Mouse (Mus musculus): ENCODE measurements around the gene Fam196b. TPM values are rescaled to one million over a fixed set of nuclear protein-coding genes. Genes with fewer than 3 reads are reported as not detected.

Gene Fam196b
- polyA plus RNA-seq, 1 experiment from 2014 or later = 1.4 TPM

DNA sequence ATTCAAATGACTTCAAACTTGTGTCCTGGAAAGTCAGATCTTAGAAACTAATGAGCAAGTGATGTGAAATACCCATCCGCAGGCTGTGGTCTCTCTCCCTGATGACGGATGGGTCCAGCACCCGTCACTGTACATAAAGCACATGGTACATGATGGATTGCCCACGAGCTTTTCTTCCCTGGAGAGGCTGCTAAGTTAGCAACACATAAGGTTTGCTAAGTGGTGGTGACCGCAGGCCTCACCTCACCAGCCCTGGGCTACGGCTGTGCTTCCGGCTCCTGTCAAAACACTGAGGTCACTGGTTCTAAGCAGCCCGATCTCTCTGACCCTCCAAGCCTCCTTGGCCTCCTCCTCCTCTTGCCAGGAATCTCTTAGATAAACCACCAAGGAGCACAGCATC is 91.7 kb downstream of the Fam196b start:
- Histone ChIP-seq H3K27ac (ENCODE audit: low read depth, low read length) (no peak overlapping the region), H3K4me2 (ENCODE audit: low read length) (no peak overlapping the region), H3K36me3 (ENCODE audit: control insufficient read depth, insufficient read depth, low read length) (no peaks in the 10 kb centered on the region), H3K4me3 (ENCODE audit: low read depth, low read length) (no peak overlapping the region), H3K9ac (ENCODE audit: low read length) (no peak overlapping the region), H3K9me3 (replicated peaks; ENCODE audit: control insufficient read depth, low read length) (no peaks in the 10 kb centered on the region), H3K4me1 (ENCODE audit: control insufficient read depth, insufficient read depth, low read length) (no peaks in the 10 kb centered on the region), H3K27me3 (replicated peaks; ENCODE audit: control insufficient read depth, insufficient read depth, low read length) (no peaks in the 10 kb centered on the region)
- ATAC-seq = no peak
- no peak for DNase-seq (ENCODE audit: low spot score)
- WGBS = 67% methylated on average over 8 of the region's 8 CpGs

DNA sequence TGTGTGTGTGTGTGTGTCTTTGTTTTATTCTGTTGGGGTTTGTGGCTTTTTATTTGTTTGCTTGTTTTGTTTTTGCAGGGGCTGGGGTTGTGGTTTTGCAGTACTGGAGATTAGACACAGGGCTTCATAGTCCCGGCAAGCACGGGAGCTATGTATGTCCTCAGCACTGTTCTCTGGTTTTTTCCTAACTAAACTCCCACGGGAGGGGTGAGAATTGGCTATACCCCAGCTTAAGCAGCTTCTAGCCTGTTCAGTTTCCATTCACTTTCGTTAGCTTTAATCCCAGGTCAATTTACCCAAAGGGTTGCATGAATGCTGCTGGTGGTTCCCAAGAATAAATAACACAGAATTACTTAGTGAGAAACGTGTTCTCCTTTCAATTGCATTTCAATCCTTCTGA is 92.2 kb downstream of the Fam196b start:
- no peak overlapping the region for H3K9ac ChIP-seq (ENCODE audit: low read length)
- H3K4me2 ChIP-seq (ENCODE audit: low read length) = no peak overlapping the region
- H3K4me3 ChIP-seq (ENCODE audit: low read depth, low read length) = no peak overlapping the region
- H3K4me1 ChIP-seq (ENCODE audit: control insufficient read depth, insufficient read depth, low read length) = no peaks in the 10 kb centered on the region
- 19% methylated on average over 5 of the region's 5 CpGs for whole genome bisulfite sequencing
- H3K27ac ChIP-seq (ENCODE audit: low read depth, low read length) = no peak overlapping the region
- no peaks in the 10 kb centered on the region for H3K9me3 ChIP-seq (replicated peaks; ENCODE audit: control insufficient read depth, low read length)
- DNase-seq (ENCODE audit: low spot score) (no peak), ATAC-seq (no peak)
- H3K27me3 ChIP-seq (replicated peaks; ENCODE audit: control insufficient read depth, insufficient read depth, low read length) = no peaks in the 10 kb centered on the region
- no peaks in the 10 kb centered on the region for H3K36me3 ChIP-seq (ENCODE audit: control insufficient read depth, insufficient read depth, low read length)

DNA sequence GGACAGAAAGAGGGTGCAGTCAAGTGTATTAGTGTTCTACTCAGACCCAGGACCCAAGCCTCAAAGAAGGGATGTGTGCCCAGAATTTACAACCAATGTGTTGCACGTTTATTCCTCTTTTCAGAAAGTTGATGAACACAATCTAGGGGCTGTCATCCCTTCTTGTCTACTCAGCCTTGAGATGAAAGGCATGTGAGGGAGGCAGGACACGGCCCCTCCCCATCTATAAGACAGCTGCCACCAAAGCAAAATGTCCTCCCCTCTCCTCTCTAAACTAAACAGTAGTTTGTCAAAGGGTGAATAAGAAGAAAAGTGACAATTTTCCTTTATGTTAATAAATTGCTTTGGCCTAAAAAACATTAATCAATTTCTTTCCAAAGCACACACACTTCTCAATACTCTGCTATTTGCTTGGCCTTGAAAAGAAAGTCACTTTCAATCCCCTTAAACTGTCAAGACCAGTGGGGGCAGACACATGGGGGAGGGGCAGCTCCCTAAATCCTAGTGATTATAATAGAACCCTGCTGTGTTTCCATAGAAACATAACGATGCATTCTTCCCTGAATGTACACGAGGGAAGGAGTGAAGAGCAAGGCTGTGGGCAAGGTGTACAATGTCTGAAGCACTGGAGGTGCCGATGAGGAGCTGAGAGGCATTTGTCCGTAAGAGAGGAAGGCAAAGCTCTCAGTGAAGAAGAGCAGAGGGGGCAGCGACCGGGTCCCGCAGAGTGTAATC is 101.4 kb downstream of the Fam196b start:
- 23% methylated on average over 9 of the region's 9 CpGs for WGBS
- DNase-seq (ENCODE audit: low spot score) = peak; percentile 73
- Histone ChIP-seq H3K36me3 (ENCODE audit: control insufficient read depth, insufficient read depth, low read length) (no peaks in the 10 kb centered on the region), H3K9ac (ENCODE audit: low read length) (no peak overlapping the region), H3K9me3 (replicated peaks; ENCODE audit: control insufficient read depth, low read length) (no peaks in the 10 kb centered on the region), H3K4me2 (ENCODE audit: low read length) (no peak overlapping the region), H3K27ac (ENCODE audit: low read depth, low read length) (no peak overlapping the region), H3K4me3 (ENCODE audit: low read depth, low read length) (no peak overlapping the region), H3K4me1 (ENCODE audit: control insufficient read depth, insufficient read depth, low read length) (peaks cover 11% of the 10 kb centered on the region; the same call in 1 of the 2 replicates), H3K27me3 (replicated peaks; ENCODE audit: control insufficient read depth, insufficient read depth, low read length) (no peaks in the 10 kb centered on the region)
- ATAC-seq = peak; percentile 58

DNA sequence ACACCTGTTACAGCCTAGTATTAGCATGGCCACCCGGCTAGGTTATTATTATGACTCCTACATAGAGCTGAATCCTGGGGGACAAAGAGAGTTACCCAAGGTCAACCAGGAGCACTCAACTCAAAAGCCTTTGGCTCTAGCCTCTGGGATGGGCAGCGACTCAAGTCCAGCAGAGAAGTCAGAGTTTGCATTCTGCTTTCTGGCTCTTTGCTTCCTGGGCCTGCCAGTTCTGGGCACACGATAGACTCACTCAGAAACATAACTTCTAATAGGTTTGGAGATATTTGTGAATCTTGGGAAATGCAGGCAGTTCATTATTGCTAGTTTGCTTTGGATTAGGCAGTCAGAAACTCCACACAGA is 102.0 kb downstream of the Fam196b start:
- no peak for DNase-seq (ENCODE audit: low spot score)
- WGBS = 59% methylated on average over 3 of the region's 3 CpGs
- ATAC-seq = no peak

DNA sequence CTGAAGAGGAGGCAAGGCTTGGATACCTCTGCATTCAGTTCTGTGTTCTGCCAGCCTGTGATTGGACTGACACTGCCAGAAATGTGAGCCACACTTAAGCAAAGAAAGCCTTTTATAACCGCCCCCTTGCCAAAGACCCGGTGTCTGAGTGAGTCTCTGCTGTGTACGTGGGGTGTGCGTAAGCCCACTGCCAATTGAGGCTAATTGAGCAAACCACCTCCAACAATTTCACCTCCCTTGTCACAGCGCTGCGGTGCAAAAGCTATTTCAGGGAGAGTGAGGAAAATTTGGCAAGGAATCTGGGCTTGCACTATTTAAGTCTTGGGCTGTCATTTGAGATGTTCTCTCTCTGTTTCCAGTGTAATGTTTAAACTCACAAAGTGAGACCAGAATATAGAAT is 106.4 kb downstream of the Fam196b start:
- Histone ChIP-seq H3K4me1 (ENCODE audit: control insufficient read depth, insufficient read depth, low read length) (peaks cover 5% of the 10 kb centered on the region; the same call in 1 of the 2 replicates), H3K4me2 (ENCODE audit: low read length) (no peak overlapping the region), H3K9me3 (replicated peaks; ENCODE audit: control insufficient read depth, low read length) (no peaks in the 10 kb centered on the region), H3K4me3 (ENCODE audit: low read depth, low read length) (no peak overlapping the region), H3K36me3 (ENCODE audit: control insufficient read depth, insufficient read depth, low read length) (no peaks in the 10 kb centered on the region), H3K27ac (ENCODE audit: low read depth, low read length) (no peak overlapping the region), H3K27me3 (replicated peaks; ENCODE audit: control insufficient read depth, insufficient read depth, low read length) (no peaks in the 10 kb centered on the region), H3K9ac (ENCODE audit: low read length) (no peak overlapping the region)
- WGBS = 35% methylated on average over 6 of the region's 6 CpGs
- ATAC-seq = no peak
- peak; percentile 24 for DNase-seq (ENCODE audit: low spot score)

More for the DNA sequence above, 102.0 kb downstream of the Fam196b start:
- H3K27me3 ChIP-seq (replicated peaks; ENCODE audit: control insufficient read depth, insufficient read depth, low read length) = no peaks in the 10 kb centered on the region
- H3K27ac ChIP-seq (ENCODE audit: low read depth, low read length) = no peak overlapping the region
- no peaks in the 10 kb centered on the region for H3K36me3 ChIP-seq (ENCODE audit: control insufficient read depth, insufficient read depth, low read length)
- H3K9me3 ChIP-seq (replicated peaks; ENCODE audit: control insufficient read depth, low read length) = no peaks in the 10 kb centered on the region
- no peak overlapping the region for H3K4me2 ChIP-seq (ENCODE audit: low read length)
- no peak overlapping the region for H3K9ac ChIP-seq (ENCODE audit: low read length)
- H3K4me3 ChIP-seq (ENCODE audit: low read depth, low read length) = no peak overlapping the region
- peaks cover 11% of the 10 kb centered on the region; the same call in 1 of the 2 replicates for H3K4me1 ChIP-seq (ENCODE audit: control insufficient read depth, insufficient read depth, low read length)

DNA sequence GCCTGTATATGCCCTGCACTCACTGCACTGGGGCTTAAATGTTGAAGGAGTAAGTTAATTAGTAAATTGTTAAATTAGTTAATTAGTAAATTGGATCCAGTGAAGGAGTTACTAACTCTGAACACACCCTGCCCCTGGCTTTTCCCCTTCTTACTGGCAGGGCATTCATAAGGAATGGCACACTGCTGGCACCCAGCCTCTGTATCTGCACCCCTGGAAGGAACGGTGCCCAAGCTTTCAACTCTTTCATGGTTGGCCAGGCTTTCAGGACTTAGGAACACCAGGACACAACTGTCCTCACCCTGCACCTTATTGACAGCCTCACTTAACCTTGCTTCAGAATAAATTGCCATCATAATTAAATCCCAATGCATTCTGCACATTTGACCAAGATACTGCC is 109.9 kb downstream of the Fam196b start:
- Histone ChIP-seq H3K9me3 (replicated peaks; ENCODE audit: control insufficient read depth, low read length) (no peaks in the 10 kb centered on the region), H3K4me3 (ENCODE audit: low read depth, low read length) (no peak overlapping the region)

DNA sequence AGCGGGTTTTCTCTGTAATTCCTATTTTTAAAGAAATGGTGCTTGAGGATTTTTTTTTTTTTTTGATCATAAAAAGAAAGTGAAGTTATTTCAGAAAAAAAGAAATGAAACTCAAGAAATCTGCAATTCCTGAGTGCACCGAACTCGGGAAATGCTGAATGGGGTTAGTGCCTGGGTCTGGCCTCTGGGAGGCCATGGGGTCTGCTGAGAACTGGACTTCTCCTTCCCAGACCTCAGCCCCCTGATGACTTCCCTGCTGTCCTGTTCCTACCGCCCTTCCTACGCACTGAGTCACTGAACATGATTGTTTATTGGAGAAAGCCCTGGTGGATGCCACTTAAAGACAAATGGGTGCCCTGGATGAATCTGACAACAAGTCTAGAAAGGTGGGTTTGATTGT is 112.6 kb downstream of the Fam196b start:
- Histone ChIP-seq H3K27me3 (replicated peaks; ENCODE audit: control insufficient read depth, insufficient read depth, low read length) (no peaks in the 10 kb centered on the region), H3K4me2 (ENCODE audit: low read length) (no peak overlapping the region), H3K9ac (ENCODE audit: low read length) (no peak overlapping the region), H3K27ac (ENCODE audit: low read depth, low read length) (no peak overlapping the region), H3K4me3 (ENCODE audit: low read depth, low read length) (no peak overlapping the region), H3K4me1 (ENCODE audit: control insufficient read depth, insufficient read depth, low read length) (no peaks in the 10 kb centered on the region), H3K36me3 (ENCODE audit: control insufficient read depth, insufficient read depth, low read length) (no peaks in the 10 kb centered on the region), H3K9me3 (replicated peaks; ENCODE audit: control insufficient read depth, low read length) (no peaks in the 10 kb centered on the region)
- 88% methylated on average over 5 of the region's 5 CpGs for WGBS
- DNase-seq (ENCODE audit: low spot score) (no peak), ATAC-seq (no peak)

More for the DNA sequence above, 109.9 kb downstream of the Fam196b start:
- Histone ChIP-seq H3K4me2 (ENCODE audit: low read length) (no peak overlapping the region), H3K27ac (ENCODE audit: low read depth, low read length) (no peak overlapping the region), H3K36me3 (ENCODE audit: control insufficient read depth, insufficient read depth, low read length) (no peaks in the 10 kb centered on the region), H3K9ac (ENCODE audit: low read length) (no peak overlapping the region), H3K4me1 (ENCODE audit: control insufficient read depth, insufficient read depth, low read length) (no peaks in the 10 kb centered on the region), H3K27me3 (replicated peaks; ENCODE audit: control insufficient read depth, insufficient read depth, low read length) (no peaks in the 10 kb centered on the region)
- WGBS = 58% methylated on average over 1 of the region's 1 CpGs
- ATAC-seq (no peak), DNase-seq (ENCODE audit: low spot score) (no peak)

DNA sequence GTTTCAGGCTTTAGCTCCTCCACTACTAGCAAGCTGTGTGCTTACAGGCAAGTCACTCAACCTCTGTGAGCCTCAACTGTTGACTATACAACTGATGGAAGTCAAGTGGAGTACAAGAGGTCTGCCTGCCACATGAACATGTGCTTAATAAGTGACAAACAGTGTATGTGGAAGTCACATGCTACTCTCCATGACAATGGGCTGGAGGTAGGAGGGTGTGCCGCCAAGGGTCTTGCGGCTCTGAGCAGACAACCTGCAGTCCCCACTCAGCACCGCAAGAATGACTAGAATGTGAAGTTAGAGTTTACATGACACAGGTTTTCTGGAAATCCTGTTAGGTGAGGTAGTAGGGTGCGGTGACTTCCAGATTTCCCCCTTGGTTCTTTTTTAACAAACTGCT is 116.3 kb downstream of the Fam196b start:
- 84% methylated on average over 4 of the region's 4 CpGs for WGBS
- Histone ChIP-seq H3K4me2 (ENCODE audit: low read length) (no peak overlapping the region), H3K27ac (ENCODE audit: low read depth, low read length) (no peak overlapping the region), H3K27me3 (replicated peaks; ENCODE audit: control insufficient read depth, insufficient read depth, low read length) (no peaks in the 10 kb centered on the region), H3K36me3 (ENCODE audit: control insufficient read depth, insufficient read depth, low read length) (no peaks in the 10 kb centered on the region), H3K9ac (ENCODE audit: low read length) (no peak overlapping the region), H3K9me3 (replicated peaks; ENCODE audit: control insufficient read depth, low read length) (no peaks in the 10 kb centered on the region), H3K4me3 (ENCODE audit: low read depth, low read length) (no peak overlapping the region), H3K4me1 (ENCODE audit: control insufficient read depth, insufficient read depth, low read length) (no peaks in the 10 kb centered on the region)
- no peak for ATAC-seq
- no peak for DNase-seq (ENCODE audit: low spot score)

DNA sequence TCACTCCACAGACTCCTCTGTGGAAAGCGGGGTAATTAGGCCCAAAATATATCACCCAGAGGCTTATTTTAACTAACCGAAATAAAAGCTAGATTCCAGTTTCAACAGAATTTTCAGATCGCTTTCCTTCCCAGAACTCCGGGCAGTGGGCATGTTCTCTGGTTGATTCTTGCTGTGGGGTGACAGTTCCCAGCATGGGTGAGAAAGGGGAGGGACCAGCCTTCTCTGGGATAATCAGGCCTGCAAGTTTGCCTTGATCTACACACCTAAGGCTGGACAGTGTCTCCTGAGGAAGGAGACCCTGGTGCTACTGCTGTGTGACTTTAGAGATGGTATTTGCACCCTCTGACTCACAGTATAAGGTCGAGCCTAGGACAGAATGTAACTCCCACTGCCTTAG is 116.7 kb downstream of the Fam196b start:
- Histone ChIP-seq H3K4me3 (ENCODE audit: low read depth, low read length) (no peak overlapping the region), H3K27me3 (replicated peaks; ENCODE audit: control insufficient read depth, insufficient read depth, low read length) (no peaks in the 10 kb centered on the region), H3K36me3 (ENCODE audit: control insufficient read depth, insufficient read depth, low read length) (no peaks in the 10 kb centered on the region), H3K9me3 (replicated peaks; ENCODE audit: control insufficient read depth, low read length) (no peaks in the 10 kb centered on the region), H3K4me1 (ENCODE audit: control insufficient read depth, insufficient read depth, low read length) (no peaks in the 10 kb centered on the region), H3K27ac (ENCODE audit: low read depth, low read length) (no peak overlapping the region), H3K9ac (ENCODE audit: low read length) (no peak overlapping the region), H3K4me2 (ENCODE audit: low read length) (no peak overlapping the region)
- WGBS = 78% methylated on average over 5 of the region's 5 CpGs
- no peak for ATAC-seq
- no peak for DNase-seq (ENCODE audit: low spot score)
